Mouse (Mus musculus) CD4-positive, CD25-positive, alpha-beta regulatory T cell, adult 2 months (primary cell): ENCODE results near the gene Zmym4.

Experiments
- DNase-seq: peaks from one replicate; pipeline ENCODE4 v3.0.0-alpha.2; 2012; ENCODE audit warnings: low read depth, low spot score

The Zmym4 gene

GRCm38 (mm10) chr4:126942846-126943245 lies 25.1 kb downstream of the Zmym4 start:
- DNase-seq, result no peak

- no peak for DNase-seq
Measured at GRCm38 (mm10) chr4:126927701-126928100, 40.2 kb downstream of the Zmym4 start.

- DNase-seq, result no peak
Measured at GRCm38 (mm10) chr4:126889879-126890278, 78.1 kb downstream of the Zmym4 start.

- peak; percentile 10 for DNase-seq
Measured at GRCm38 (mm10) chr4:126885953-126886352, 82.0 kb downstream of the Zmym4 start.

GRCm38 (mm10) chr4:126883602-126884001 lies 84.3 kb downstream of the Zmym4 start:
- DNase-seq, result no peak

- DNase-seq, result no peak
Measured at GRCm38 (mm10) chr4:126879560-126880275, 88.2 kb downstream of the Zmym4 start.

- DNase-seq, result no peak
Measured at GRCm38 (mm10) chr4:126872717-126873116, 95.2 kb downstream of the Zmym4 start.

- no peak for DNase-seq
Measured at GRCm38 (mm10) chr4:126868699-126869098, 99.2 kb downstream of the Zmym4 start.

- DNase-seq, result peak; percentile 58
Measured at GRCm38 (mm10) chr4:126861514-126862266, 106.2 kb downstream of the Zmym4 start.

- no peak for DNase-seq
Measured at GRCm38 (mm10) chr4:126860268-126860986, 107.5 kb downstream of the Zmym4 start.

- no peak for DNase-seq
Measured at GRCm38 (mm10) chr4:126852971-126853370, 115.0 kb downstream of the Zmym4 start.

- no peak for DNase-seq
Measured at GRCm38 (mm10) chr4:126850778-126851080, 117.2 kb downstream of the Zmym4 start.

- DNase-seq, result peak; percentile 36
Measured at GRCm38 (mm10) chr4:126850019-126850777, 117.7 kb downstream of the Zmym4 start.

- DNase-seq, result no peak
Measured at GRCm38 (mm10) chr4:126846971-126847370, 121.0 kb downstream of the Zmym4 start.

- DNase-seq, result no peak
Measured at GRCm38 (mm10) chr4:126845664-126846063, 122.3 kb downstream of the Zmym4 start.

GRCm38 (mm10) chr4:126842911-126843310 lies 125.0 kb downstream of the Zmym4 start:
- no peak for DNase-seq

- DNase-seq, result no peak
Measured at GRCm38 (mm10) chr4:126840996-126841560, 126.9 kb downstream of the Zmym4 start.

GRCm38 (mm10) chr4:126839873-126840272 lies 128.1 kb downstream of the Zmym4 start:
- DNase-seq, result peak; percentile 84

GRCm38 (mm10) chr4:126838799-126839198 lies 129.1 kb downstream of the Zmym4 start:
- DNase-seq, result no peak

GRCm38 (mm10) chr4:126831122-126831521 lies 136.8 kb downstream of the Zmym4 start:
- DNase-seq, result no peak

- no peak for DNase-seq
Measured at GRCm38 (mm10) chr4:126823917-126824316, 144.0 kb downstream of the Zmym4 start.
